Mouse (Mus musculus): ENCODE data around the gene Fbxw4.
A peak's percentile ranks its signal among the peaks of the same experiment; 100 is the strongest.

The Fbxw4 gene

GRCm38 (mm10) chr19:45541409-45542041 lies 118.6 kb downstream of the Fbxw4 start:
- DNase-seq (ENCODE audit: low spot score in 2 of 2) = no peak

GRCm38 (mm10) chr19:45540657-45541408 lies 119.3 kb downstream of the Fbxw4 start:
- DNase-seq (ENCODE audit: low spot score in 2 of 2) = no peak

- peak; percentile 42 to 47 for DNase-seq (ENCODE audit: low spot score in 2 of 2)
Measured at GRCm38 (mm10) chr19:45537505-45537904, 122.6 kb downstream of the Fbxw4 start.

- no peak for DNase-seq (ENCODE audit: low spot score in 2 of 2)
Measured at GRCm38 (mm10) chr19:45535929-45536328, 124.2 kb downstream of the Fbxw4 start.

GRCm38 (mm10) chr19:45535214-45535735 lies 124.8 kb downstream of the Fbxw4 start:
- no peak for DNase-seq (ENCODE audit: low spot score in 2 of 2)

GRCm38 (mm10) chr19:45533617-45534016 lies 126.5 kb downstream of the Fbxw4 start:
- DNase-seq (ENCODE audit: low spot score in 2 of 2) = no peak

- DNase-seq (ENCODE audit: low spot score in 2 of 2) = no peak
Measured at GRCm38 (mm10) chr19:45531554-45531953, 128.6 kb downstream of the Fbxw4 start.

GRCm38 (mm10) chr19:45530200-45530995 lies 129.7 kb downstream of the Fbxw4 start:
- no peak for DNase-seq (ENCODE audit: low spot score in 2 of 2)

GRCm38 (mm10) chr19:45529294-45529693 lies 130.8 kb downstream of the Fbxw4 start:
- no peak for DNase-seq (ENCODE audit: low spot score in 2 of 2)
